Mouse (Mus musculus): ENCODE data around the gene 3830403N18Rik.
"Not testable (repeated sequence)": the region's sequence is repeated elsewhere in the genome, so short reads cannot be mapped to it uniquely, and the experiment has no call there.

DNA sequence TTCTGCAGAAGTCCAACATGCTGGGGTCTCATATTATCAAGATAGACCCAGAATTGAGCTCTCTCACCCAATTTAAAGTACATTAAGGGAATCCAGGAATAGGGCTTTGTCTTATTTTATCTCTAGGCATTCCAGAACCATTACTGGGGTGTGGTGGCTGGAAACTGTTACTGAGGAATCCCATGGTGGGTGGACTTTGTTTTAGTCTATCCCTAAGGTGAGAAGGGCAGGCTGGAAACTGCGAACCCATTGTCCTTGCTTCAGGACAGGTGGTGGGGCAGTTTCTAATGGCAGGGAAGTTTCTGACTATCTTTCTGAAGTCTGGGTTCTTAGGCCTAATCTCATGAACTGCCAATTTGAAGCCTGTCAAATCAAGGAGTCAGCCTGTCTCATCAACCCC is 50.1 kb downstream of the 3830403N18Rik start:
- TF ChIP-seq CTCF (IDR thresholded peaks at IDR 0.05; ENCODE audit: borderline replicate concordance, insufficient read depth, low read depth, low read length); POLR2A (IDR thresholded peaks at IDR 0.05; ENCODE audit: borderline replicate concordance, insufficient read depth, low read length): not testable (repeated sequence)

All from cerebellum, adult 2 months (tissue).